Mouse (Mus musculus) cerebellum, postnatal 10 days (tissue): Measurements from ENCODE around the gene Nadk2.

ENCODE experiments used
- DNase-seq, 2 experiments: peaks; one replicate each; pipeline ENCODE4 v3.0.0; 2021; ENCODE audit warnings: mixed read lengths in 2 of 2

The Nadk2 gene

GRCm38 (mm10) chr15:9132693-9133443, 61.8 kb downstream of the Nadk2 start:
- DNase-seq: peak; percentile 73 to 81

- DNase-seq: no peak
These were observed 63.9 kb downstream of the Nadk2 start for GRCm38 (mm10) chr15:9134891-9135507.

GRCm38 (mm10) chr15:9139447-9139846, 68.4 kb downstream of the Nadk2 start:
- DNase-seq: peak; percentile 22 to 28

- peak; percentile 98 to 99 for DNase-seq
These were observed 69.2 kb downstream of the Nadk2 start, which contains the start of gene Lmbrd2 for GRCm38 (mm10) chr15:9140252-9140680. Lmbrd2 (plus strand) TSS chr15:9140550.

GRCm38 (mm10) chr15:9140684-9141171, 69.7 kb downstream of the Nadk2 start:
- DNase-seq: no peak

- DNase-seq: no peak
These were observed 84.3 kb downstream of the Nadk2 start, which contains the start of gene Skp2 for GRCm38 (mm10) chr15:9155325-9155724. Skp2 (minus strand) TSS chr15:9155425.
